Mouse (Mus musculus): ENCODE data around the gene Dtx3l. TPM values are rescaled to one million over a fixed set of nuclear protein-coding genes. Genes with fewer than 3 reads are reported as not detected.
"Not testable (repeated sequence)": the region's sequence is repeated elsewhere in the genome, so short reads cannot be mapped to it uniquely, and the experiment has no call there.

Dtx3l gene
- polyA plus RNA-seq, 1 experiment from 2014 or later: 2.7 TPM

GRCm38 (mm10) chr16:35891603-35892002 is 47.3 kb downstream of the Dtx3l start:
- H3K4me3 ChIP-seq; DNase-seq (ENCODE audit: low spot score); H3K27ac ChIP-seq; H3K4me1 ChIP-seq; H3K27me3 ChIP-seq (ENCODE audit: low read depth, poor library complexity, severe bottlenecking); H3K36me3 ChIP-seq; H3K9me3 ChIP-seq (replicated peaks): not testable (repeated sequence)
- WGBS: 93% methylated on average over 5 of the region's 5 CpGs

- no peak overlapping the region for H3K4me3 ChIP-seq
- no peaks in the 10 kb centered on the region for H3K36me3 ChIP-seq
- H3K9me3 ChIP-seq (replicated peaks): no peaks in the 10 kb centered on the region
- WGBS: 75% methylated on average over 3 of the region's 3 CpGs
- H3K4me1 ChIP-seq: no peaks in the 10 kb centered on the region
- no peak overlapping the region for H3K27ac ChIP-seq
- no peaks in the 10 kb centered on the region for H3K27me3 ChIP-seq (ENCODE audit: low read depth, poor library complexity, severe bottlenecking)
- no peak for DNase-seq (ENCODE audit: low spot score)
Observed at GRCm38 (mm10) chr16:35890645-35891044, 48.3 kb downstream of the Dtx3l start.

GRCm38 (mm10) chr16:35888910-35889309 is 50.0 kb downstream of the Dtx3l start:
- Histone ChIP-seq H3K27ac (no peak overlapping the region), H3K4me1 (no peaks in the 10 kb centered on the region), H3K9me3 (replicated peaks) (no peaks in the 10 kb centered on the region), H3K36me3 (no peaks in the 10 kb centered on the region), H3K4me3 (no peak overlapping the region), H3K27me3 (ENCODE audit: low read depth, poor library complexity, severe bottlenecking) (no peaks in the 10 kb centered on the region)
- WGBS: 97% methylated on average over 5 of the region's 5 CpGs
- DNase-seq (ENCODE audit: low spot score): no peak

- 80% methylated on average over 7 of the region's 7 CpGs for WGBS
- Histone ChIP-seq H3K27me3 (ENCODE audit: low read depth, poor library complexity, severe bottlenecking) (no peaks in the 10 kb centered on the region), H3K36me3 (no peaks in the 10 kb centered on the region), H3K4me1 (no peaks in the 10 kb centered on the region), H3K4me3 (no peak overlapping the region), H3K9me3 (replicated peaks) (no peaks in the 10 kb centered on the region), H3K27ac (no peak overlapping the region)
- DNase-seq (ENCODE audit: low spot score): no peak
Observed at GRCm38 (mm10) chr16:35888174-35888573, 50.8 kb downstream of the Dtx3l start.

Other genes starting within 250 kb of the Dtx3l start
- 10.7 and 13.3 TPM in 2 replicates for gene Dirc2, start 169.8 kb downstream of the Dtx3l start, polyA plus RNA-seq (2016; fragmentation: Nextera tagmentation; extraction: Ambion mirVana)
- 27.1 and 34.4 TPM in 2 replicates for gene Hspbap1, start 168.8 kb downstream of the Dtx3l start, polyA plus RNA-seq (2016; fragmentation: Nextera tagmentation; extraction: Ambion mirVana)
- 0.19 and 0.24 TPM in 2 replicates for gene Parp14, start 67.6 kb downstream of the Dtx3l start, polyA plus RNA-seq (2016; fragmentation: Nextera tagmentation; extraction: Ambion mirVana)
- gene Parp9, start 681 bp downstream of the Dtx3l start, polyA plus RNA-seq (2016; fragmentation: Nextera tagmentation; extraction: Ambion mirVana): 1.5 and 2.5 TPM in 2 replicates
- gene Kpna1, start 39.6 kb upstream of the Dtx3l start, polyA plus RNA-seq (2016; fragmentation: Nextera tagmentation; extraction: Ambion mirVana): 58.0 and 59.0 TPM in 2 replicates
- 5.0 and 8.3 TPM in 2 replicates for gene Wdr5b, start 102.0 kb upstream of the Dtx3l start, polyA plus RNA-seq (2016; fragmentation: Nextera tagmentation; extraction: Ambion mirVana)
- 353 and 424 TPM in 2 replicates for gene Fam162a, start 132.4 kb upstream of the Dtx3l start, polyA plus RNA-seq (2016; fragmentation: Nextera tagmentation; extraction: Ambion mirVana)
- 107 and 125 TPM in 2 replicates for gene Ccdc58, start 132.5 kb upstream of the Dtx3l start, polyA plus RNA-seq (2016; fragmentation: Nextera tagmentation; extraction: Ambion mirVana)
- gene Csta1, start 192.1 kb upstream of the Dtx3l start, polyA plus RNA-seq (2016; fragmentation: Nextera tagmentation; extraction: Ambion mirVana): 0.13 TPM in 1 of 2 replicates, not detected in the other
- not detected in 2 replicates for gene Stfa2l1, start 217.7 kb upstream of the Dtx3l start, polyA plus RNA-seq (2016; fragmentation: Nextera tagmentation; extraction: Ambion mirVana)
- gene Gm5483, start 245.1 kb upstream of the Dtx3l start, polyA plus RNA-seq (2016; fragmentation: Nextera tagmentation; extraction: Ambion mirVana): not detected in 2 replicates

Measured in limb, embryonic 10.5 days (tissue).